Mouse (Mus musculus) 3T3-L1 (cell line): ENCODE results near the gene Zic4.

Experiments used
- DNase-seq: peaks from one replicate; pipeline ENCODE4 v3.0.0-alpha.2; 2015; ENCODE audit warnings: low read depth, low spot score

Zic4 gene

DNA sequence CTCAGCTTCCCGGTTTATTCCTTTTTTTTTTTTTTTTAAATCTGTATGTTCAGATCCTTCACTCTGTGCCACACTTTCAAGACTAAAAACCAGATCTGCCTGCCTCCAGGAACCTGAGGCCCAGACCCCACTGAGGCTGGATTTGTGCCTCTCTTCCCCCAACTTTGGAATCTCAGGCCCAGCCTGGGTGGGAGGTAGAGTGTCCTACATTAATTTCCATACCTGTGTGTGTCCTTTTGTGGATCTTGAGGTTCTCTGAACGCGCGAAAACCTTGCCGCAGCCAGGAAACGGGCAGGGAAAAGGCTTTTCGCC lies 1.6 kb downstream of the Zic4 start:
- DNase-seq = no peak

DNA sequence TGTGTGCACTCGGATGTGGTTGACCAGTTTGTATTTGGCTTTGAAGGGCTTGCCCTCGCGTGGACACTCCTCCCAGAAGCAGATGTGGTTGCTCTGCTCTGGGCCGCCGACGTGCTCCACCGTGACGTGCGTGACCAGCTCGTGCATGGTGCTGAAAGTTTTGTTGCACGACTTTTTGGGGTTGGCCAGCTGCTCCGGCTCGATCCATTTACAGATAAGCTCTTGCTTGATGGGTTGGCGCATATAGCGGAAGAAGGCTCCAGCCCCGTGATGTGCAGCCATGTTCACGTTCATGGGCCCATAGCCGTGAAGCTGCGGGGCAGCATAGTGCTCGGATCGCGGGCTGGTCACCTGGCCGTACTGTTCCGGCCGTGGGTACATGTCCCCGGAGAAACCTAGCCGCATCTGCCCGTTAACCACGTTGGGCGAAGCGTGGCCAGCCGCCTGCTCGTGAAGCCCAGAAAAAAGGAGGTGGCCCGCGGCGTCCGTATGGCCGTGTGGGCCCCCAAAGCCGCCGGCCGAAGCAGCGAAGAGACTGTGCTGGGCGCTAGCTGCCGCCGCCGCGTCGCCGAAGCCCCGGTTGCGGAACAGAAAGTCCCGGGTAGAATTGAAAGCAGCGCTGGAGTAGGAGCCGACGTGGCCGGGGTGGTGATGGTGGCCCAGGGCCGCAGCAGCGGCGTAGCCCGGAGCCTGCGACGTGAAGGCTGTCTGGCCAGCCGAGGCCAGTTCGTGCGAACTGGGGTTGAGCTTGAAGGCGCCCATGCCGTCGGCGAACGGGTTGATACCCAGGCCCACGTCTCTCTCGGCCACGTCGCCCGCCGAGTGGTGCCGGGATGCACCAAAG lies 2.1 kb downstream of the Zic4 start:
- DNase-seq = no peak

DNA sequence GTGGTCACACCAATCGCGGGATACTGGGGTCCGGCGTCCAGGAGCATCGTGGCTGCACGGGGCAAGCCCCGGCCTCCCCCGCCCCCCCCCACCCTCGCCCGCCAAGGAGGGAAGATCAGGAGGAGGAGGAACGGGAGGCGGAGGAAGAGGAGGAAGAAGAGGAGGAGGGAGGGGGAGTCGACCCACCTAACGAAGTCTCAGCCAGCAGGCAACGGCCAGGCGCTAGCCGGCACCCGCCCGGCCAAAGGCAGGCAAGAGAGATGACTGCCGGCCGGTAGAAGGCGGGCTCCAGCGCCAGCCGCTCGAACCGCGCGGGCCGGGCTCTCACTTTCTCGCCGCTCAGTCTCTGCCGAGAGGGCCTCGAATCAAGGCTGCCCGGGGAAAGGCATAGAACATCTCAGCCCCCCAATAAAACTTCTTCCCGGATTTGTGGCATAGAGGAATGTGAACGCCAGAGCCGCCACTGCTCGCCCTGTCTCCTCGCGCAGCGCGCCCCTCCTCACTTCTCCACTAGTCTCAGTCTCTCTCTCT lies 2.8 kb downstream of the Zic4 start:
- DNase-seq = no peak

DNA sequence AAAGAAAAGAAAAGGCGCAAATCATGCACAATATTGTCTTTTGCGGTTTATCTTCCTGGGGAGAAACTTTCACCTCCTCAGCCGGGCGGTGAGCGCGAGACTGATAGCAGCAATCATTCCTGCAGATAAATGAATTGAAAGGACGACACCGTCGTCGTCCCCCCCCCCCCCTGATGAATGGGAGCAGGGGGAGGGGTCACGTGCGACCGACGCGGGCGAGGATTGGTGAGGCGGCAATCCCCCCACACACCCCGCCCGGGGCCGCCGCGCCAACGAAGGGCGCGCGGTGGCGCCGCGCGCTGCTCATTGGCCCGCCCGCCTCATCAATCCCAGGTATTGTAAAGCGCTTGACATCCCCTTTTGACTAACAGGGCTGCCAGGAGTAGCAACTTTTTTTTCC lies 3.5 kb downstream of the Zic4 start, which contains the start of gene Zic1:
Gene Zic1, minus strand, starts transcription at position 147 of the 400 bp plus-strand sequence.
- no peak for DNase-seq

DNA sequence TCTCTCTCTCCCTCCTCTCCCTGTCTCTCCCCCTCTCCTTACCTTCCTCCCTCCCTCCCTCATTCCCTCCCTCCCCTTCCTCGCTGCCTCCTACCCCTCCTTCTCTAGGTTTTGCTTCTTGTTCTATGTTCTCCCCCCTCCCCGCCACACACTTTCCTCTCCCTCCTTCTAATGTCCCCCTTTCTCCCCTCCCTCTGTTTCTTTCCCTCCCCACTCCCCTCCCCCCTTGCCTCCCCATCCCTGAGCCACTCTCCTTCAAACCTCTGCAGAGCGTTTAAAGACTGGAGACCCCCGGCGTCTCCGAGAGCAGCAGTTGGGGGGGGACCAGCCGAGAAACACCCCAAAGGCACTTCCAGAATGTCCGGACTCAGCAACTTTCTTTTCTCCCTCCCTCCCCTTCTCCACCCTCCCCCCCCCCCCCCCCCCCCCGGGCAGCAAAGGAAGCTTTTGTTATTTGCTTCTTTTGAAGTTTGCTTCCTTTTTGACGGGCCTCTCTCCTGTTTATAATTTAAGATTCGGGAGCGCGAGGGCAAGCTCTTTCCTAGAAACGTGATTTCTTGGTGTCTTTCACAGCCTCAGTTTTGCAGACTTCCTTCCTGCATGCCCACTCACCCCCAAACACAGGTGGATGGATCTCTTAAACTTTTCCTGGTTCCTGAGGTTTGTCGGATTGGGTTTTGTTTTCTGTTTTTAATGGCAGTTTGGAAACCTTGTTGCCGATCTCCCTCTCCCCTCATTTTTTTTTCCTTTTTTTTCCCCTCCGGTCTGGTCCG lies 4.2 kb downstream of the Zic4 start:
- DNase-seq = no peak

DNA sequence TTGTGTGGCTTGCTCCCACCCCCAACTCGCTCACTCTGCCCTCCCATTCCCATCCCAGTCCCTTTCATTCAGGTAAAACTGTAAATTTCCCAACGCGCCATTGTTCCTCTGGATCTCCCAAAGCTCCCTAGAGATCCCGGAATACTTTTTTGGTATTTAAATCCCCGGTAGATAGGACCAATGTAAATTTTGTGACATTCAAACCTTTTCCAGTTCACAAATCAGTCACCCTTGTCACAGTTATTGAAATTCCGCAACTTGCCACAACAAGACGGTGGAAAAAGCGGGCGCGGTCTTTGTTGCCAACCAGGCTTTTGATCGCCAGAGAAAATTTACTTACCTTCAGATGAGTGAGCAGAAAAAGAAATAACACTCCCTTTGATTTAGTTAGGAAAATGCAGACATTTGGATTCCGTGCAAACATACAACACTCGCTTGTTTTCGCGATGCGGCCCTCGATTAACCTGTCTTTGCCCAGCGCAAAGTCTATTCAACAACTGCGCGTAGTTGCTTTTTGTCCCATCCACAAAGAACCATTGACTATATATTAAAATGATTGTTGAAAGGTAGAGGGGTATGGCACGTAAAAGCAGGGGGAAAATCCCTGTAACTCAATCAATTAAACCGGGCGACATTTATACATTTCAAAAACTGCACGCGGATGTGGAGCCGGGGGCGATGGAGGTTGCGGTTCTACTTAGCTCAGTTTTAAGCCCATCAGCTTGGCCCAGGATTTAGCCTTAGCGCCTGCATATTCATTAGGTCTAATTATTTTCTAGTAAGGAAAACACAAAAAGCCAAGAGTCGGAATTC lies 5.0 kb downstream of the Zic4 start:
- DNase-seq = no peak

DNA sequence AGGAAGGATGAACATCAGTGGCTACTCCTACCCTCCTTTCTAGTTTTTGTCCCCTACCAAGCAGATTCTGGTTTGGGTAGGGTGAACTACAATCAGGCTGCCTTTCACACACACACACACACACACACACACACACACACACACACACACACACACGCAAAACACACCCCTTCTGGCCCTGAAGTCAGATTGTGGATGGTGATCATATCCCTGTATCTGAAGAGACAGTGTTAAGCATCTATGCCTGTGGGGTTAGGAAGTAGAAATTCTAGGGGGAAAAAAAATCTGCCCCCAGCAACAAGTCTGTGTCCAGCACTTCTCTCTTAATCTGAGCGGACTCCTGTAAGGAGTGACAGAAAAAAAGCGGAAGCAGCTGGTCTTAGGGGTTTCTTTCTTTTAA lies 5.9 kb downstream of the Zic4 start:
- no peak for DNase-seq

DNA sequence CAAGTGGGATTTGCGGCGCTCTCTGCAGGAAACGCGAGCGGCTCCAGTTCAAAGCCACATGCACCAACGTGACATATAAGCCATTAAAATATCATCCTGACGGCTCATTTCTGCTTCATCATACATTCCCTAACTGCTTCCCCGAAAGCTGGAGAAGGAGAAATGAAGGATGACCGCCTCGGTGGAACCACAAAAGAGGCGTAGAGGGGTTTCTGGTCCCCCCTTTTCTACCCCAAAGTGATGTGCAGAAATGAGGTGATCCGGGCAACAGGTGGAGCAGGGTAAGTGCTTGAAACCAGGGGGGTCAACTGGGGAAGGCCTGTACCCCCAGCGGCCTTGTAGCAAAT lies 6.7 kb downstream of the Zic4 start:
- no peak for DNase-seq

DNA sequence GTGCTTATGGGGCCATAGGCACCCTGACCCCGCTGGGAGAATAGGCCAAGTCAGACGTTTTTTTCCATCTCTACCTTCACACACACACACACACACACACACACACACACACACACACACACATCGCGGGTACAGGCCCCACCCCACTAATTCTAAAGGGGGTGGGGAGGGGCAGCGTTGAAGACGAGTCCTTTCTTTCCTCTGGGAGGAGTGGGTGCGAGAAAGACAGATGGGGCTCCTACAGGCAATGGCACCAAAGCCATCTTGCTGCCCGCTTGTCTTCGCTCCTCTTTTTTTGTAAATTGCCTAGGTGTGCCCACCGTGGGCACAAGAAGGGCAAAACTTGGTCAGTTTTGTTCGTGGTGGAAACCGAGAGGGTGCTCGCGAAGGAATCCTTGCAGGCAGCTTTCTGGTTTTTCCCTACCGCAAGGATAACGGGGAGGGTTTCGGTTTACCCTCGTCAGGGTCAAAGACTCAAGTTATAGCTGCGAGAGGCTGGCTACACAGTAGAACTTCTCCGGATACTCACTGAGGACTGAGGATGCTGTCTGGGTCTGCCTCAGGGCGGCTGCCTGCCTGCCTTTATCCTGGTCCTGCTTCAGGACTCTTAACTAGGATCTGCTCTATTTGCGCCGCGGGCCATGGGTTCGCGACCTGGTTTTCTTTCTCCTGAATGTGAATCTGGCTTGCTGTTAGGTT lies 7.2 kb downstream of the Zic4 start:
- no peak for DNase-seq

DNA sequence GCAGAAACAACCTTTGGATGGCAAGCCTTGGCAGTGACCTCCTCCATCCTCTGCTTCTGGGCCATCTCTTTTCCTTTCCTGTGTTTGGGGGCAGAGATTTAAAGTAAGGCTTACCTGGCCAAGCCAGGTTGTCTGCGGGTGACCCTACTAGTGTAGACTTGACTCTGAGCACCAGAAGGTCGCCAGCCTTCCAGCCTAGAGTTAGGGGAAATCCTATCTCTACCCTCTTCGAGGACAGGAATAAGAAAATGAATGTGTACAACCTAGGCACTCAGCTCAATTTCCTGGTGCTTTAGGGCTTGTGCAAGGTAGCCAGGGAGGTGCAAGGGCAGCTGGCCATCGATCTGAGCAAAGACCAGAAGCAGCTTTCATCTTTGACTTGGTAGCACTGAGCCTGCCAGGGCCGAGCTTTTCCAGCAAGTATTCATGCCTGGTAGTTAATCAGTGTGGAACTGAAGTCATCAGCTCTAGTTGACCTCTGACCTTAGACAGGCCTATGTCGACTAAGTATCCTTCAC lies 8.0 kb downstream of the Zic4 start:
- DNase-seq = no peak

DNA sequence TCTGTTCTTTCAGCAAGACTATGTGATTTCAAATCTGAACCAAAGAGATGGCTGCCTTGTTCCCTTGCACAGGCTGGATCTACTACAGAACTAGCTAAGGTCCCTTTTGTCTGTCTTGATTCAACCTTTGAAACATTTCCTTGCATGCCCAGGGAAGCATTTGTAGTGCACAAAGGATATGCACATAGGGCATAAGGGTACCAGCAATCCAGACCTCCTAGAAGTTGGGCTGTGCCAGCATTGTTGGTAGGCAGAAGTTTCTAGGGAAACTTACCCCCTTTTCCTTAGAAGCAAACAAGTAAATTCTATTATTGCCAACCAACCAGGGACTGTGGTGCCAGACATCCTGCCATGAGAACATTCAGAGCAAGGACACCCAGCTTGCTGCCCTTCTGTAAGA lies 8.8 kb downstream of the Zic4 start:
- DNase-seq = no peak

DNA sequence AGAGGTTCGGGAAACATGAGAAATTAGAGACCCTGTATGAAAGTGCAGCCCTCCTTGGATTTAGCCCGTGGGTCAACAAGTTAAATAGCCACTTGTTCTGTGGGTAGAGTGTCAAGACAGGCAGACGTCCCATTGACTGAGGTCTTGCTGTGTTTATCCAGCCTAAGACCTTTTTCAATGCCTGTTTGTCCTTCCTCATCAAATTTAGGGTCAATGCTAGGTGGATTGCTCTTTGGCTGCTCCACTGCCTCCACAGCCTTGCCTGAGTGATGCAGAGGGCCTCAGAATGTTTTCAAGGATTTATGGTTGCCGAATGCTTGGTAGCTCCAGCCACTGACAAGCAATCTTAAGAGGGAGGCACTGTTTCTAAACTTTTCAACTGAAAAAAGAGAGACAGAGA lies 9.4 kb downstream of the Zic4 start:
- DNase-seq = no peak

DNA sequence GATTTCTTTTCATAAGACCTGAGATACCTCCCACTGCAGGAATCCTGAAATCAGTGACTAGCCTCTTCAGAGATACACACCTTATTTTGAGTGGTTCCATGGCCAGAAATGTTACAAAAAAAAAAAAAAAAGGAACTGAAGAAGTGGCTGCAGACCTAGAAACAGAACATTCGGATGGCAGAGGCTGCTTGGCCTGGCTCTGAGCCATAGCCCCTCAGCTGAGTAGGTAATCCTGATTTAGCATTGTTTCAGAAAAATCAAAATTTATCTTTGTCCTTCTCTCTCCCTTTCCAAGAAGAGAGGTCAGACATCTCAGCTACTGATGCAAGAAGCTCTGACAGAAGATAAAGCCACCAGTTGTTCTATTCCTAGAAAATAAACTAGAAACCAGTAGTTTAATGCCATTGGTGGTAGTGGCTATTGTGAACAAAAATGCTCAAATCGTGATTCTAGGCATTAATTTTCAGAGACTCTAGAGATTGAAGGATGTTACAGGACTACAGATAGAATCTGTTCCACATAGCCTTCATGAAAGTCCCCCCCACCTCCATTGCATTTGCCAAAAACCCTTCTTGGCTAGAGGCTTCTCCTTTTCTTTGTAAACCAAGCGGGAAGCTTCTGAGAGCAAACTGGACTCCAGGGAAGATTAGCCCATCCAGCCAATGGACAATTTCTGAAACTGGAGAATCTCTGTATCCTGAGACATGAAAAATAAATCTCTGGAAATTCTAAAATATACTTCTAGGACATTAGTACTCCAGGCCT lies 11.8 kb downstream of the Zic4 start:
- DNase-seq = no peak

DNA sequence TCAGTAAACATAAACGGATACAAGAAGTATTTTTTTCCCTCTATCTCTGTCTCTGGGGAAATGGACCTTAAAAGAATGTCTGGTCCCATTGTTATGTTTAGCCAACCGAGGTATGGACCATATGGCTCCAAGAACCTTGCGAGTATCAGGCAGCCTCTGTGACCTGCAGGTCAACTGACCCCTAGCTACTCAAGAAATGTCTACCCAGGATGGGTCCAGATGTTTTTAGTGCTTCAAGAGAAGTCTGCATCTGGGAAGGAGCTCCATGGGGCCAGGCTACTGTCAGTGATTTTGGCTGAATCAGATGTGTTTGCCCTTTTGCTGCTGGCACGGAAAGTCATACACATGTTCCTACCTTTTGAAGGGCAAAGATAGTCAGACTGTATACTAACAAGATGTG lies 12.5 kb downstream of the Zic4 start:
- DNase-seq = no peak

DNA sequence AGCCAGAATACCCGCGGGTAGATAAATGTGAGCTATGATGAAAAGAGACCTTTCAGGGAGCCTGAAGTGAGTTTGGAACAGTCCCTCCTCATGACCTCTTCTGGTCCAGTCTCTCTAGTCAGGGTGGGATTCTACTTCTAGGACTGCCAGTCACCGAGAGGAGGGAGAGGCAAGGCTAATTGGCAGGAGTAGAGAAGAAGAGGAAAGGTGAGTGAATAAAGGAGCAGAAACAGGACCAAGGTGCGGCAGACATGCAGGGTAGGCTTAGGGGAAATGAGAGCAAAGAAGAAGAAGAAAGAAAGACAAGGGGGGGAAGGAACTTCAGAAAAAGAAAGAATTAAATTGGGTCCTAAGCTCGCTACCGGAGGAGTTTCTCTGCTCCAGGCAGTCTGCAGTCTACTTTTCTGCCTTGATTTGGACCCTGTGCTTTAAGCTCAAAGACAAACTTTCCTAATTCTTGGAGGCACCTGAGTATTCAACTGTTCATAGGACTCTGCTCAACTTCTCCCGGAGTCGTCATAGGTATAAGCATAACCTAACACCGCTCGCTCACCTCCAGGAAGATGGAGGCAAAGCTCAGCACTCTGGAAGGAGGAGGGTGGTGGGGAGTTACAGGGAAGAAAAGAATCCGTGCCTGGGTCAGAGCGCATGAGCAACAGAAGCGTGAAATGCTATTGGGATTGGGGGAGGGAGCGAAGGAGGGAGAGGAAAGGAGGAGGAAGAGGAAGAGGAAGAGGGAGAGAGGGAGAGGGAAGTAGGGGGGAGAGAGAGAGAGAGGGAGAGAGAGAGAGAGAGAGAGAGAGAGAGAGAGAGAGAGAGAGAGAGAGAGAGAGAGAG lies 15.0 kb downstream of the Zic4 start:
- DNase-seq = no peak

DNA sequence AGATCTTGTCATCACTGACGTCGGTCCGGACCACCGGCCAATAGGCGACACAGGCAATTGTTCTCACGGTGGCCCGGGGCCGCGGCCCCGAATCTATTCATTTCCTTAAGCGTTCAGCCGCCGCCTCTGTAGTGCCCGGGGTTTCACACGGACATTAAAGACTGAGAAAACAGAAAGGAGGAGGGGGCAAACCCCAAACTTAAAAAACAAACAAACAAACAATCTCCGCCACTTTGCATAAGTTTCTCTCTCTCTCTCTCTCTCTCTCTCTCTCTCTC lies 15.6 kb downstream of the Zic4 start:
- DNase-seq = no peak

DNA sequence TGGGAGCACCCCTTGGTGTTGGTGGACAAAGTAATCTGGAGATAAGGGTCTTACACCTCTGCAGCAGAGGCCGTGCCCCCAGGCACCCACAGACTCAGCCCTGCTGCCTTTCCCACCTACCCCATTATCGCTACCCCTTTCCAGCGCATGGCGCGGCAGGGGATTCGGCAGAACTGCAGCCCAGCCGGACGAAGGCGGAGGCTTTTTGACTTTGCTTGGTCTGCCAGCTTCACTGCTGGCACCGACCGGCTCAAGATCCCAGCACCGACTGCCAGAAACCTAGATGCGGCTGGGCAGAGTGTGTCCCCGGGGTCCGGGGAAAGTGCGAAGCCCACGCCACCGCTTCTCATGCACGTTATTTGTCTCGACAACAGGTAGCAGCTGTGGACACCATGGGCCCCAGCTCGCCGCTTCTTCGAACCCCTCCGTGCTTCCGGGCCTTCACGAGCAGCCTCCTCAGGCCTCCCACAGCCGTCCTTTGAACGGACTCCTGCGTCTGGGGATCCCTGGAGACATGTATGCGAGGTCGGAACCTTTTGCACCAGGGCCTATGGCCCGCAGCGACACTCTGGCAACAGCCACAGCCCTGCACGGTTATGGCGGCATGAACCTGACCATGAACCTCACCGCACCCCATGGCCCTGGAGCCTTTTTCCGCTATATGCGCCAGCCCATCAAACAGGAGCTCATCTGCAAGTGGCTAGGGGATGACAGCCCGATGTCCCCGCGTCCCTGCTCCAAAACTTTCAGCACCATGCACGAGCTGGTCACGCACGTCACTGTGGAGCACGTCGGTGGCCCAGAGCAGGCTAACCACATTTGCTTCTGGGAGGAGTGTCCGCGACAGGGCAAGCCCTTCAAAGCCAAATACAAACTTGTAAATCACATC lies 16.4 kb downstream of the Zic4 start:
- no peak for DNase-seq

DNA sequence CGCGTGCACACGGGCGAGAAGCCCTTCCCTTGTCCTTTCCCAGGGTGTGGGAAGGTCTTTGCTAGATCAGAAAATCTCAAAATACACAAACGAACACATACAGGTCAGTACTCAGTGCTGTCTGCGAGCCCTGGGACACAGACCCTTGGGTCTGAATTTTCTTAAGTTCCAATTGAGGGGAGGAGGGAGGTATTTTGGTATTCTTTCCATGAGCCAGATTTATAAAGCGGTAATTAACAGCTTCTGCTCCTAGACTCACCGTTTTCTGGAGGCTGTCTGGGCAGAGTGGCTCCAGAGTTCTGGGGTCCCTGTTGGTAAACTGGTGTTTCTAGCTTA lies 17.1 kb downstream of the Zic4 start:
- no peak for DNase-seq
